Mouse (Mus musculus) monocyte, adult 2 months (primary cell): Measurements from ENCODE around the gene Gm5849.
"Not testable (repeated sequence)": the region's sequence is repeated elsewhere in the genome, so short reads cannot be mapped to it uniquely, and the experiment has no call there.

ENCODE experiments used
- DNase-seq, 2 experiments: peaks; one replicate each; pipeline ENCODE4 v3.0.0; 2022; ENCODE audit warnings: low spot score in 2 of 2, low read depth in 1 of 2

The Gm5849 gene

DNA sequence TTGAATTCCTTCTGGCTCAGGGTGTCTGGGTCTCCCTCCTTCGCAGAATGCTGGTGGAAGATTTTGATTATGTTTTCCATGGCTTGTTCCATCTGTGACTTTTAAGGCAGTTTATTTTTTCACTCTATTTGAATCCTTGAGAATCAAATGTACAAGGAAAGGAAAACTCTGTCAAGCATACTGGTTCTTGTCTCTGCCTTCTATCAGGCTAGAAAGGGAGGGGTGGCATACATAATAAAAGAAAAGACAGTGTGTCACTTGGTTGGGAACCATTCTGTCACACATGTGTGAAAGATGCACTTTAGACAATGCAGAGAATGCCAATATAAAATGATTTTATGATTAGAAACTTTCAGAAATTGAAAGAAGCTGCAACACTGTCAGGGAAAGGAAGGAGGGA lies at the start of gene Gm5849:
TSS of gene Gm5849 (minus strand) at position 101 of the 400 bp plus-strand sequence.
- not testable (repeated sequence) for DNase-seq

DNA sequence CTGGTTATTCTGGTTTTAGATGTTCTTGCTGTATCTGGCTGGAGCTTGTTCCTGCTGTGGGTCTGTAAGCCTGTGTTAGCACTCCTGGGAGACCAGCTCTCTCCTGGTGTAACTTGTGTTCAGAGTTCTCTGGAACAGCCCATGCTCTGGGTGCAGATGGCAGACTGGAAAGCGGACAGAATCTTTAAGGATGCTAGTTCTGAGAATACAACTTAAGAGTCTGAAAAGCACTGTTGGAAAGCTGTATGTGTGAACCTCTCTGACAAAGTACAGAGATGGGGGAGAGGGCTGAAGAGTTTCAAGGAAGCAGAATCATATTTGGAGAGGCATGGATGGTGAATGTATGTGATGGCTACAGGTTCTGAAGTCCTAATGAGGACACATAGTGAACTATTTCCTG lies 28.0 kb downstream of the Gm5849 start:
- DNase-seq: no peak

DNA sequence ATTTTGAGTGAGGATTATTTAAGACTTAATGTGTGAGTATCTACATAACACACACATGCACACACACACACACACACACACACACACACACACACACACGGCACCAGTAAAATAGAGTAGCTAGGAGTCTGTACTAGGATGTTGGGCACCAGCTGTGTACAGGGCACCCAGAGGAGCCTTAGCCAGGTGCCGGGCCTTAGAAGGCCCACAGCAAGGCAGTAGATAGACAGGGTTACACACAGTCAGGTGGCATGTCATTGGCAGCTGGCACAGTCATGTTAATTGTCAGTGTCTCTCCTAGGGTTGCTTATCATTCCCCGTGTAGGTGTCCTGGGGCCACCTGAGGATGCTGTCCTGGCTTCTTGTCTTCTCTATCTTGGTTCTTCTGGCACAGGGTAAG lies 51.1 kb downstream of the Gm5849 start, which contains the start of gene Pglyrp4:
TSS of gene Pglyrp4 (plus strand) at position 301 of the 400 bp plus-strand sequence.
- no peak for DNase-seq
